Mouse (Mus musculus): Measurements from ENCODE around the gene Tpsab1. TPM values are rescaled to one million over a fixed set of nuclear protein-coding genes. Genes with fewer than 3 reads are reported as not detected.

The Tpsab1 gene
- polyA plus RNA-seq, 1 experiment = 0.23 TPM

DNA sequence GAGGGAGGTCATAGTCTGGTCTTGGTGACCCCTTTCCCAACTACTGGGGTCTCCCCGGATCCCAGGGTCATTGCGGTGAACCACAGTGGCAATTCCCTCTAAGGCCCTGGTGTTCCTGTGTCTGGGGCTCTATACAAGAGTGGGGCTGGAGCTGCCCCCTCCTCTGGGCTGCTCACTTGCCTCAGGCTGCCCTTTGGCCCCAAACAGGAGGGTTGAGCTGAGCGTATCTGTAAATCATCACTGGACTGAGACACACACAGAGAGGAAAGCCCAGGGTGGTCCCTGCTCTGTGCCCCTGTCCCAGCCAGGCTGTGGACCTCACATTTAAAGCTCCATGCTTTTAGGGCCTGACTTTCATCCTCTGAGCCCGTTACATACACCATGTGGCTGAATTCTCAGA is 7.1 kb downstream of the Tpsab1 start:
- no peak for TF ChIP-seq FLI1 (IDR thresholded peaks at IDR 0.05; ENCODE audit: low read length)
- no peak for TF ChIP-seq GATA1 (IDR thresholded peaks at IDR 0.05; ENCODE audit: borderline replicate concordance, low read length)

DNA sequence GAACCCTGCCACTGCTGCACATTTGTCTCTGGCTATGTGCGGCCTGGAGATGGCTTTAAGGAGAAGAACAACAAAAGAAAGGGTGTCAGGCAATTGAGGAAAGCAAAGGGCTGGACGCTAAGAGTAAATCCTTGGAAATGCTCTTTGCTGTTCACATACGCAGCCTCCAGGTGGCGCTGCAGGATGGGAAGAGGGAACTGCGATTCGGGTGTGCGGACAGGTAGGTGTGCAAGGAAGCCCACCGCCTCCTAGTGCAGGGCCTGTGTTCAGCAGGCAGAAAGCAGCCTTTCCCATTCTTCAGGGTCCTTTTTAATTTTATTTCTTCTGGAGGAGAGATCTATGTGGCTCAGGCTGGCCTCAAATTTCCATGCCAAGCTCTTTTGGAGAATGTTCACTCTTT is 11.4 kb downstream of the Tpsab1 start:
- Histone ChIP-seq H3K36me3 (replicated peaks; ENCODE audit: low read length) (no peaks in the 10 kb centered on the region), H3K9me3 (peaks cover 20% of the 10 kb centered on the region), H3K4me3 (replicated peaks) (no peak overlapping the region), H3K27me3 (replicated peaks) (peaks cover 78% of the 10 kb centered on the region), H3K4me1 (no peaks in the 10 kb centered on the region; the same call in 1 of the 2 replicates)
- TF ChIP-seq GATA1 (IDR thresholded peaks at IDR 0.05; ENCODE audit: borderline replicate concordance, low read length) = no peak
- no peak for TF ChIP-seq FLI1 (IDR thresholded peaks at IDR 0.05; ENCODE audit: low read length)

More for the DNA sequence above, 7.1 kb downstream of the Tpsab1 start:
- H3K4me3 ChIP-seq (replicated peaks) = no peak overlapping the region
- no peaks in the 10 kb centered on the region for H3K4me1 ChIP-seq
- peaks cover 57% of the 10 kb centered on the region for H3K27me3 ChIP-seq (replicated peaks)
- peaks cover 28% of the 10 kb centered on the region for H3K9me3 ChIP-seq
- H3K36me3 ChIP-seq (replicated peaks; ENCODE audit: low read length) = no peaks in the 10 kb centered on the region

DNA sequence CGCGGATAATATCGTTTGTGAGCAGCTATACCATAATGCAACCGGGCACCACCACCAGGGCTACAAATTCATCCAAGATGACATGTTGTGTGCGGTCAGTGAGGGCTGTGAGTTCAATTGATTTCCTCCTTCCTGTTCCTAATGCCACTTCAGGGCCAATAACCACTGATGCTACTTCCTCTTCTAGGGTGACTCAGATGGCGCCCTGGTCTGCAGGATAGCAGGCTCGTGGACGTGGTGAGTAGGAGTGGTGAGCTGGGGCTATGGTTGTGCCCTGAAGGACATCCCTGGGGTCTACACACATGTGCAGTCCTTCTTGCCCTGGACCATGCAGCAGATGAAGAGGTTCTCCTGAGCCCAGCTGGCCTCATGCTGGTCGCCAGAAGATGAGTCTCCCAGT is 13.0 kb downstream of the Tpsab1 start:
- H3K4me3 ChIP-seq (replicated peaks) = no peak overlapping the region
- no peak for TF ChIP-seq GATA1 (IDR thresholded peaks at IDR 0.05; ENCODE audit: borderline replicate concordance, low read length)
- no peak for TF ChIP-seq FLI1 (IDR thresholded peaks at IDR 0.05; ENCODE audit: low read length)
- no peaks in the 10 kb centered on the region for H3K36me3 ChIP-seq (replicated peaks; ENCODE audit: low read length)
- peaks cover 3% of the 10 kb centered on the region; the same call in 1 of the 2 replicates for H3K9me3 ChIP-seq
- peaks cover 78% of the 10 kb centered on the region for H3K27me3 ChIP-seq (replicated peaks)
- H3K4me1 ChIP-seq = no peaks in the 10 kb centered on the region; the same call in 1 of the 2 replicates

DNA sequence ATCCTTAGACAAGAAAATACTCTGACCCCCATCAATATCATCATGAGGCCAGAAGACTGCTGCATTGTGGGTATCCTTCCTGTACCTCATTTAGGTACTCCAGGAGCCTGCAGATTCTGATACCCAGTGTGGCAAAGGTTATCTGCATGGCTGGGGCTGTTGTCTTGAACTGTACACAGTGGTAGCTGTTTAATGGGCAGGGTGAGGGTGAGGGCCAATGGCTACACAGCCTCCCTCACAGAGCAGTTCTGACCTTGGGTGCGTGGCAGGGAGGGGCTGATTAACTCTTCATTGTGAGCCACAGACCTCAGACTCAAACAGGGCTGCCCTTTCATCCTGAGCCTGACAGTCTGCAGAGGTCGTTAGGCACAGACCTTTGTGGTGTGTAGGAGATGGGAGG is 22.4 kb downstream of the Tpsab1 start:
- Histone ChIP-seq H3K36me3 (replicated peaks; ENCODE audit: low read length) (no peaks in the 10 kb centered on the region), H3K4me1 (no peaks in the 10 kb centered on the region), H3K4me3 (replicated peaks) (no peak overlapping the region), H3K9me3 (no peaks in the 10 kb centered on the region), H3K27me3 (replicated peaks) (peaks cover 56% of the 10 kb centered on the region)
- no peak for TF ChIP-seq FLI1 (IDR thresholded peaks at IDR 0.05; ENCODE audit: low read length)
- no peak for TF ChIP-seq GATA1 (IDR thresholded peaks at IDR 0.05; ENCODE audit: borderline replicate concordance, low read length)

DNA sequence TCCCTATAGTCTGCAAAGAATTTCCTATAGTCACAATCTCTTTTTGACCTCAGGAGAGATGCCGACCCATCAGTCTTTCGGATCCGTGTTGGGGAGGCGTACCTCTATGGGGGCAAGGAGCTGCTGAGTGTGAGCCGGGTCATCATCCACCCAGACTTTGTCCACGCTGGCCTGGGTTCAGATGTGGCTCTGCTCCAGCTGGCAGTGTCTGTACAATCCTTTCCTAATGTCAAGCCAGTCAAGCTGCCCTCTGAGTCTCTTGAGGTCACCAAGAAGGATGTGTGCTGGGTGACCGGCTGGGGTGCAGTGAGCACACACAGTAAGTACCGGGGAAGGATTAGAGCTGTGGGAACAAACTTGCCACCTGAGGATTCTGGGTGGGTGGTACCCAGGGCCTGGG is 24.5 kb downstream of the Tpsab1 start:
- TF ChIP-seq GATA1 (IDR thresholded peaks at IDR 0.05; ENCODE audit: borderline replicate concordance, low read length) = no peak
- no peak for TF ChIP-seq FLI1 (IDR thresholded peaks at IDR 0.05; ENCODE audit: low read length)
- Histone ChIP-seq H3K9me3 (no peaks in the 10 kb centered on the region), H3K36me3 (replicated peaks; ENCODE audit: low read length) (no peaks in the 10 kb centered on the region), H3K27me3 (replicated peaks) (peaks cover 65% of the 10 kb centered on the region), H3K4me3 (replicated peaks) (no peak overlapping the region), H3K4me1 (no peaks in the 10 kb centered on the region)

DNA sequence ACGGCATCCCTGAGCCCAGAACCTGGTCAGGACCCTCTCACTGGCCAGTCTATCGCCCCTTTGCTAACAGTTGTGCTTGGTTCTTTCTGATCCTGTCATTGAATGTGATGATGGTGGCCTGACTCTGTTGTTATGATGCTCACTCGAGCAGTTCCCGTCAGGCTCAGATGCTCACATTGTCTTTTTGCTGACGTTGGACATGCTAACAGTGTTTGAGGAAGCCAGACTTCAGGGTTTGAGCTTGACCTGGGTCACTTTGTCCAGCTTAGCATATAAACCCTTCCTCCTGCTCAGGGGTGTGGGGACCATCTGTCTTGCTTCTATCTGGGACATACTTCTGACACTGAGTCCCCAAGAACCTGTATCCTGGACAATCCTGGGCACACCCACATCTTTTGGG is 27.0 kb downstream of the Tpsab1 start, which contains the start of gene Prss29:
TSS of gene Prss29 (plus strand) at position 301 of the 400 bp plus-strand sequence.
- H3K4me3 ChIP-seq (replicated peaks) = no peak within 1 kb of the TSS
- no peaks in the 10 kb centered on the region for H3K36me3 ChIP-seq (replicated peaks; ENCODE audit: low read length)
- no peaks in the 10 kb centered on the region for H3K9me3 ChIP-seq
- peaks cover 73% of the 10 kb centered on the region for H3K27me3 ChIP-seq (replicated peaks)
- TF ChIP-seq GATA1 (IDR thresholded peaks at IDR 0.05; ENCODE audit: borderline replicate concordance, low read length) (no peak), FLI1 (IDR thresholded peaks at IDR 0.05; ENCODE audit: low read length) (no peak)
- H3K4me1 ChIP-seq = no peaks in the 10 kb centered on the region

DNA sequence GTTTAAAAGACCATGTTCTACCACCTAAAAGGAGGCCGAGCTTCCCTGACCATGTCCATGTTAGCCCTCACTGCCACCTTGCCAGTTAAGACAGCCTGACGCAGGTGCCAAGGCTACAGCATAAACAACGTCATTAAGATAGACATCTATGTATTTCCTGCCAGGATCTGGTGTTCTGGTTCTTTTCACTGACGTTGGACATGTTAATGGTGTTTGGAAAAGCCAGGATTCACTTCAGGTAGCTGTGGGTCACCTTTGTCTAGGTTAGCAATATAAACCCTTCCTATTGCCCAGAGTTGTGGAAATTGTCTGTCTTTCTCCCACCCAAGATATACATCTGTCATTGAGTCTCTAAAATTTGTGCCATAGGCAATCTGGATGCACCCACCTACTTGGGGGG is 37.0 kb downstream of the Tpsab1 start, which contains the start of gene Prss28:
TSS of gene Prss28 (plus strand) at position 301 of the 400 bp plus-strand sequence.
- Histone ChIP-seq H3K36me3 (replicated peaks; ENCODE audit: low read length) (no peaks in the 10 kb centered on the region), H3K27me3 (replicated peaks) (peaks cover 64% of the 10 kb centered on the region), H3K4me1 (no peaks in the 10 kb centered on the region), H3K9me3 (no peaks in the 10 kb centered on the region), H3K4me3 (replicated peaks) (no peak within 1 kb of the TSS)
- TF ChIP-seq GATA1 (IDR thresholded peaks at IDR 0.05; ENCODE audit: borderline replicate concordance, low read length) (no peak), FLI1 (IDR thresholded peaks at IDR 0.05; ENCODE audit: low read length) (no peak)

DNA sequence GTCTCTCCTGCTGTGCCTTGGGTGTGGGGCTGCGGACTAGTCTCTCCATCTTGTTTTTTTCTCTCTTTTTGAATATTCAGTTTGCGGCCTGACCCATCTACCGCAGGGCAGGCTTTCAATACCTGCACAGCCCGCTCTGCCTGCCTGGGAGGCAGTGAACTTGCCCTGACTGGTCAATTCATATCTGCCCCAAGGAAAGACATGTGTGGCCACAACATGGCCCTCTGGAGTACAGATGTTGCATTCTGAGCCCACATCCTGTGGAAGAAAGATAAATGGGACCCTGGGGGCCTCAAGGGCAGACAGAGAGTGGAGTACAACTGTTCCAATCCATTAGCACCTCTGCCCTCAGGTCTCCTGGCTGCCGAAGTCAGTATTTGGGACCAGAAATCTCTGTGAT is 47.3 kb downstream of the Tpsab1 start, which contains the start of gene Prss34:
TSS of gene Prss34 (plus strand) at position 301 of the 400 bp plus-strand sequence.
- H3K9me3 ChIP-seq = no peaks in the 10 kb centered on the region

DNA sequence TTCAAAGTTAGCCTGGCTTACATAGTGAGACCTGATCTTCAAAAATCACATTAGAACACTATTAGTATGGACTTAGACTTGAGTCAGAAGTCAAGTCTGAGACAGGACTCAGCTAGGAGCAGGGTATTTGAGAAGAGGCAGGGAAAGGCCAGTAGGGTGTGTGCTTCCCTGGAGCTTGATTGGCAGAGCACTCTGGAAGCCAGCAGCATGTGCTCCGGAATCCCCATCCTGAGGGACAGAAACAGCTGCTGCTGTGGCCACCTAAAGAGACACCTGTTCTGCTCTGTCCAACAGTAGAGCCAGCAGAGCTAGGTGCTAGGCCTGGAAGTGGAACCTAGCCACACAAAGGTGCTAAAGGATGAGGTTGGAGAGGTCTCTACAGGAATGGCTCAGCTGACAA is 51.3 kb downstream of the Tpsab1 start:
- peaks cover 10% of the 10 kb centered on the region for H3K4me1 ChIP-seq
- H3K36me3 ChIP-seq (replicated peaks; ENCODE audit: low read length) = no peaks in the 10 kb centered on the region
- no peak overlapping the region for H3K4me3 ChIP-seq (replicated peaks)
- peaks cover 67% of the 10 kb centered on the region for H3K27me3 ChIP-seq (replicated peaks)
- TF ChIP-seq FLI1 (IDR thresholded peaks at IDR 0.05; ENCODE audit: low read length) (no peak), GATA1 (IDR thresholded peaks at IDR 0.05; ENCODE audit: borderline replicate concordance, low read length) (no peak)
- H3K9me3 ChIP-seq = no peaks in the 10 kb centered on the region

More for the DNA sequence above, 47.3 kb downstream of the Tpsab1 start, which contains the start of gene Prss34:
- Histone ChIP-seq H3K4me3 (replicated peaks) (no peak within 1 kb of the TSS), H3K36me3 (replicated peaks; ENCODE audit: low read length) (no peaks in the 10 kb centered on the region), H3K4me1 (peaks cover 15% of the 10 kb centered on the region), H3K27me3 (replicated peaks) (peaks cover 72% of the 10 kb centered on the region)
- TF ChIP-seq GATA1 (IDR thresholded peaks at IDR 0.05; ENCODE audit: borderline replicate concordance, low read length) (no peak), FLI1 (IDR thresholded peaks at IDR 0.05; ENCODE audit: low read length) (no peak)

DNA sequence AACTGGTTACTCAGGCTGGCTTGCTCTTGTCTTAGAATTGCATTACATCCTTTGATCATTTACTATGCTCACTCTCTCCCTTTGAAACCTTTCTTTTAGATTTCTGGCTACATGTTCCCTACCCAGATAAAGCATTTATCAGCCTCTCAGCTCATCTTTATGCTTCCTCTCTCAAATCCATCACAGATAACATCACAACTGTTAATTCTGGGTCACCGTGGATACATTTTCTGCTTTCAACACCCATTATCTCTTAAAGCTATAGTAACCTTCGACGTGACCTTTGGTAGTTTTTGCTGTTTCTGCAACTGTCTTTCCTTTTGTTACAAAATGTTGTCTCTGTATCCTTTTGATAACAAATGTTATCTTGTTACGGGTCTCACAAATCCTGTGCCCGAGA is 51.9 kb downstream of the Tpsab1 start:
- H3K4me1 ChIP-seq = peaks cover 7% of the 10 kb centered on the region
- TF ChIP-seq FLI1 (IDR thresholded peaks at IDR 0.05; ENCODE audit: low read length) (no peak), GATA1 (IDR thresholded peaks at IDR 0.05; ENCODE audit: borderline replicate concordance, low read length) (no peak)

More for the DNA sequence above, 51.9 kb downstream of the Tpsab1 start:
- Histone ChIP-seq H3K27me3 (replicated peaks) (peaks cover 61% of the 10 kb centered on the region), H3K36me3 (replicated peaks; ENCODE audit: low read length) (no peaks in the 10 kb centered on the region), H3K4me3 (replicated peaks) (no peak overlapping the region), H3K9me3 (no peaks in the 10 kb centered on the region)

Other genes starting within 250 kb of the Tpsab1 start
- gene Telo2, start 229.6 kb downstream of the Tpsab1 start, polyA plus RNA-seq (2012; ENCODE audit: insufficient read depth, low replicate concordance) = 9.1 and 27.2 TPM in 2 replicates
- gene Ptx4, start 224.8 kb downstream of the Tpsab1 start, polyA plus RNA-seq (2012; ENCODE audit: insufficient read depth, low replicate concordance) = 0.12 TPM in 1 of 2 replicates, not detected in the other
- 17.8 and 22.0 TPM in 2 replicates for gene Clcn7, start 212.2 kb downstream of the Tpsab1 start, polyA plus RNA-seq (2012; ENCODE audit: insufficient read depth, low replicate concordance)
- not detected in 2 replicates for gene Ccdc154, start 183.1 kb downstream of the Tpsab1 start, polyA plus RNA-seq (2012; ENCODE audit: insufficient read depth, low replicate concordance)
- gene Gm38655, start 170.1 kb downstream of the Tpsab1 start, polyA plus RNA-seq (2012; ENCODE audit: insufficient read depth, low replicate concordance) = not detected in 2 replicates
- gene BC003965, start 161.0 kb downstream of the Tpsab1 start, polyA plus RNA-seq (2012; ENCODE audit: insufficient read depth, low replicate concordance) = 31.5 and 33.2 TPM in 2 replicates
- 20.2 and 51.9 TPM in 2 replicates for gene Unkl, start 157.2 kb downstream of the Tpsab1 start, polyA plus RNA-seq (2012; ENCODE audit: insufficient read depth, low replicate concordance)
- gene Gnptg, start 105.4 kb downstream of the Tpsab1 start, polyA plus RNA-seq (2012; ENCODE audit: insufficient read depth, low replicate concordance) = 27.2 and 30.1 TPM in 2 replicates
- gene Tsr3, start 105.4 kb downstream of the Tpsab1 start, polyA plus RNA-seq (2012; ENCODE audit: insufficient read depth, low replicate concordance) = 12.5 and 25.4 TPM in 2 replicates
- 1.7 and 2.7 TPM in 2 replicates for gene Baiap3, start 89.2 kb downstream of the Tpsab1 start, polyA plus RNA-seq (2012; ENCODE audit: insufficient read depth, low replicate concordance)
- 72.7 and 190 TPM in 2 replicates for gene Ube2i, start 70.9 kb downstream of the Tpsab1 start, polyA plus RNA-seq (2012; ENCODE audit: insufficient read depth, low replicate concordance)
- 1.5 and 34.1 TPM in 2 replicates for gene Prss34, start 47.2 kb downstream of the Tpsab1 start, polyA plus RNA-seq (2012; ENCODE audit: insufficient read depth, low replicate concordance)
- gene Prss28, start 36.9 kb downstream of the Tpsab1 start, polyA plus RNA-seq (2012; ENCODE audit: insufficient read depth, low replicate concordance) = 0.68 TPM in 1 of 2 replicates, not detected in the other
- gene Prss29, start 26.9 kb downstream of the Tpsab1 start, polyA plus RNA-seq (2012; ENCODE audit: insufficient read depth, low replicate concordance) = not detected in 2 replicates
- gene Tpsb2, start 20.7 kb upstream of the Tpsab1 start, polyA plus RNA-seq (2012; ENCODE audit: insufficient read depth, low replicate concordance) = 0.26 TPM in 1 of 2 replicates, not detected in the other
- not detected in 2 replicates for gene Tpsg1, start 23.7 kb upstream of the Tpsab1 start, polyA plus RNA-seq (2012; ENCODE audit: insufficient read depth, low replicate concordance)
- not detected in 2 replicates for gene Cacna1h, start 88.2 kb upstream of the Tpsab1 start, polyA plus RNA-seq (2012; ENCODE audit: insufficient read depth, low replicate concordance)
- gene Tekt4, start 109.1 kb upstream of the Tpsab1 start, polyA plus RNA-seq (2012; ENCODE audit: insufficient read depth, low replicate concordance) = not detected in 2 replicates
- gene Sstr5, start 151.7 kb upstream of the Tpsab1 start, polyA plus RNA-seq (2012; ENCODE audit: insufficient read depth, low replicate concordance) = not detected in 2 replicates
- gene Sox8, start 225.1 kb upstream of the Tpsab1 start, polyA plus RNA-seq (2012; ENCODE audit: insufficient read depth, low replicate concordance) = 3.8 TPM in 1 of 2 replicates, not detected in the other
- gene Lmf1, start 233.5 kb upstream of the Tpsab1 start, polyA plus RNA-seq (2012; ENCODE audit: insufficient read depth, low replicate concordance) = 17.8 and 34.8 TPM in 2 replicates

Data from megakaryocyte, embryonic 14.5 days (primary cell).